Mouse (Mus musculus) thymus, postnatal 36 days (tissue): ENCODE results near the gene Bgn.
A peak's percentile ranks its signal among the peaks of the same experiment; 100 is the strongest.

Experiments
- DNase-seq, 2 experiments: peaks; one replicate each; pipeline ENCODE4 v3.0.0; 2022; ENCODE audit warnings: mixed read lengths in 2 of 2

Bgn gene

DNA sequence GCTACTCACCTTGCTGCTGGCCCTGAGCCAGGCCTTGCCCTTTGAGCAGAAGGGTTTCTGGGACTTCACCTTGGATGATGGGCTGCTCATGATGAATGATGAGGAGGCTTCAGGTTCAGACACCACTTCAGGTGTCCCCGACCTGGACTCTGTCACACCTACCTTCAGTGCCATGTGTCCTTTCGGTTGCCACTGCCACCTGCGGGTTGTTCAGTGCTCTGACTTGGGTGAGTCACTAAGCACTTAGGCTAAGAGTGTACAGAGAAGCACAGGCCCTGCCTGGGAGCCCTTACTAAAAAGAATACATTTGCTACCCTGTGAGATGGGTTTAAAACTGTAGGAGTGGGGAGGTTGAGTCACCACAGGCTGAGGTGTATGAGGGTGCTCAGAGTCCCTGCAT lies 7.4 kb downstream of the Bgn start:
- no peak for DNase-seq

DNA sequence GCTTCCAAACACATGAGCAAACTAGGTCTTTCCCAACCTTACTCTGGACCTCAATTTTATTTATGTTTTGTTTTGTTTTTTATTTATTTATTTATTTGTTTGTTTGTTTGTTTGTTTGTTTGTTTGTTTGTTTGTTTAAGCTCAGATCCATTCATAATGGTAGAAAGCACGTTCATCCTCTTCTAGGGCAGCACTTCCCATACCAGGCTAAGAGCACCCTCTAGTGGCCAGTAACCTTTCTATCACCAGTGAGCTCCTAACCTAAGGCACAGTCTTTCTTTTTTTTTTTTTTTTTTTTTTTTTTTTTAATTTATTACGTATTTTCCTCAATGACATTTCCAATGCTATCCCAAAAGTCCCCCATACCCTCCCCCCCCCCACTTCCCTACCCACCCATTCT lies 10.2 kb downstream of the Bgn start:
- DNase-seq, result peak; percentile 31 to 34

DNA sequence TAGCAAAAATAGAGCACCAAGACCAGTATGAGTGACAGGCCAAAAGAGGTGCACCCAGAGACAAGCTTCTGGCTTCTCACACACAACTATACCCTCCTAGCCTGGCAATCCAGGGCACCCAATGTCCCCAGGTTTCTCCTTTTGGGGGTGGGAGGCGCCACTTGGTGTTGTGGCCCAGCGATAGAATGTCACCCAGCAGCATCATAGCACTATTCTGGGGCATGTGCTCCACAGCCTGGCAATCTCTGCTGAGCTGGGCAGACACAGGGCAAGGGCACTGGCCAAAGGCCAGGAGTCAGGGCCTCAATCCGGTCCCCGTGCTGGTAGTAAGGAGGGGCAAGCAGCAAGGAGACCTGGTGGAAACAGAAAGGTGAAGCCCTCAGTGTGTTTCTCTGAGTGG lies 13.3 kb downstream of the Bgn start:
- DNase-seq, result no peak

DNA sequence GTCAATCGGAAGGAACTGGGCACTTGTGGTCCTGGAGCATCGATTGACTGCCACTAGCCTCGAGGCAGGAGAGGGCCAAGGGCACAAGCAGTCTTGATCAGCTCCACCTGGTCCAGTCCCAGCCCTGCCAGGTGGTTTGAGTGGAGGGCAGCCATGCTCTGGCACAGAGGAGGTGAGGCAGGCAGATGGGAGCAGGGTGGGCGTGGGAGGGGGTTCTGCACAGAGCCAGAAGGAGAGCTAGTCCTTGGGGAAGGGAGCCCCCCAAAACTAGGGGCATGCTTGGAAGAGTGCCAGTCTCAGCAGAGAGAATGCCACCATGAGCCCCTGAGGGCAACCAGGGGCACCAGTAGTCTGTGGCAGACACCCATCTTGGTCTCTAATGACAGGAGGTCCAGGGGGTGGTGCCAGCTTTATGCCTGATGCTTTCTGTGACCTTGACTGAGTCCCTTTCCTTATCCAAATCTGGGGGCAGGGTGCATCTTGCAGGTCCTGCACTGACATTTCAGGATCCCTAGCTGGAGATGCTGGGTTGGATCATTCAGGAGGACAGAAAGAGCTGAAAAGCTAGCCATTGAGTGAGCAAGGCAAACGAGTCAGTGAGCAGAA lies 21.8 kb downstream of the Bgn start:
- DNase-seq, result no peak

DNA sequence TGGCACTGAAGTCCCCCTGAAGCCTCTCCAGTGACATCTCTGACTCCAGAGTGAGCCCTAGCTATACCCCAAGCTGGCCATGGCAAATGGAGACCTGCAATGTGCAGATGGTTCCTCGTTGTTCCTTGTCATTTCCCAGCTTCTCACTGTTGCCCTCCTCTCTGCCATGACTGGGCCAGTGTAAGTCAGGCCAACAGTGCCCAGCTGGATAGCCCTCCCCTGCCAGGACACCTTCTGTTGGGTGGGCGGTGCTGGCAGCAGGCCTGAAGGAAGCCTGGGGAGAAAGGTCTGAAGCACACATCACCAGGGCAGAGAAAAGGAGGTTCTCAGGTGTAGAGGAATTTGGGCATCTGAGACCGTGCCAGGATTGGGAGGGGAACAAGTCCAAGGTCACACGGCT lies 23.2 kb downstream of the Bgn start:
- no peak for DNase-seq

DNA sequence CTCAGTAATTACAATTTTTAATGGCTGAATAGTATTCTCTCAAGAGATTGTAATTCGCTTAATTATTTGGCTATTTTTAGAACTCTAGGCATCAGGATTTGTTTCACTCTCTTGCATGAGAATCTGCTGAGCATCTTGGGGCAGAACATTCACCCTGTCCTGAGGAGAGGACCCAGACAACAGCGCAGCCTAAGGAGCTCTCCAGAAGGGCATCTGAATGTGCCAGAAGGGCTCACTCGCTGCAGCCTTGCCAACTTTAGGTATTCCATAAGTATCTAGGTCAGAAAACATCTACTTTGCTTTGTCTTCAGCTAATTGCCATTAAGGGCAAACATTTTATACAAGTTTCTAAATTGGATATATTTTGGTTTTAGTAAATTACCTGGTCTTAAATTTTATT lies 25.8 kb downstream of the Bgn start:
- DNase-seq, result no peak

DNA sequence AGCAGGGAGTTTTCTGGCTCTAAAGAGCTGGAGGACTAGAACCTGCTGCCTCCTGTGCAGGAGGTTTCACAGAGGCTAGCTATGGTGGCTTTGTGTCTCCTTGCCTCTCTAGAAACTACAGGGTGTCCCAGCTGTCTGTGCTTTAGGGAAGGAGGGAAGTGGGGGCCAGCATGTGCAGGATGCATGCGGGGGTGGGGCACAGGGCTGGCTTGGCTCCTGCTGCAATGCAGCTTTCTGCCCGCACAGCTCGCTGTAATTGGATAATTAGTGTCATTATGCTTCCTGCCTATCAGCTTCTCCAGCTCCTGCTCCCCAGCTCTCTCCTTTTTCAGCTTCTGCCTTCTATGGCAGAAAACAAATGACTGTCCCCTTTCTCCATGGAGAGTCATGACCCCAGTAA lies 29.5 kb downstream of the Bgn start:
- DNase-seq, result no peak

DNA sequence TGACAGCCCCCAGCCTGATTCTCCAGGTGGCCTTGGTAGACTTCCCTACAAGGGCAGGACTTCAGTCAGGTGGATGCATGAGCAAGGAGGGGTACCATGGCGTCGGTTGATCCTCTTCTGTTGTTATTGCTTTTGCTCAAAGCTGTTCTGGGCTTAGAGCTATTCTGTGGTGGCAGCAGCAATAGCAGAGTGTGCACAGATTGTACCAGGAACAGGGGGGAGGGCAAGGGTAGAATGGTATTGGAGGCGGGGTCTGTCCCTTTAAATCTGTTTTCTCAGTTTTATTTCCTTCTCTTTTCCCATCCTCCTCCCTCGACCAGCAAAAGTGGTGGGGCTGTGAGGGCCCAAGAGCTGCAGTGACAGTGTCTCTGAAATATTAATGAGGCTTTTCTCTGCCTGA lies 33.2 kb downstream of the Bgn start:
- no peak for DNase-seq

DNA sequence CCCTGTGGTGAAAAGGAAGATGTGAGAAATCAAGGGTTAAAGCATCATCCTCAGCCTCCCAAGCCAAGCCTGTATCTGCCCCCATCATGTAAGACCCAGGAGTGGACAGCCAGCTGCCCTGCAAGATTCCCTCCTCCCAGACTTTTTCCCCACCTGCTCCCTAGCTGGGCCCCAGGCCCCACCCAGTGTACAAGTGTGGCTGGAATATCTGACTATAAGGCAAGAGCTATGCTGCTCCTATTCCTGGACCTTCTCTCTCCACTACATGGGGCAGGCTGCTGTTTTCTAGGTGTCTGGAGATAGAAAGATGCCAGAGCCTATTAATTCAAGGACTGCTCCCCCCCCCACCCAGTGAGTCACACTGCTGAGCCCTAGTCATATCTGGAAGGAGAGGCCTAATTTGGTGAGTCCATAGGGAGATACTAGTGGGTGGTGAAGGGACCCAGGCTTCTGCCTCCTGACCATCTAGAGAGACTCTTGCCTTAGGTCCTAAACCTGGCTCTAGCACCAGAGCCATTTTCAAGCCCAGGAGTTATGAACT lies 33.7 kb downstream of the Bgn start:
- DNase-seq, result no peak

DNA sequence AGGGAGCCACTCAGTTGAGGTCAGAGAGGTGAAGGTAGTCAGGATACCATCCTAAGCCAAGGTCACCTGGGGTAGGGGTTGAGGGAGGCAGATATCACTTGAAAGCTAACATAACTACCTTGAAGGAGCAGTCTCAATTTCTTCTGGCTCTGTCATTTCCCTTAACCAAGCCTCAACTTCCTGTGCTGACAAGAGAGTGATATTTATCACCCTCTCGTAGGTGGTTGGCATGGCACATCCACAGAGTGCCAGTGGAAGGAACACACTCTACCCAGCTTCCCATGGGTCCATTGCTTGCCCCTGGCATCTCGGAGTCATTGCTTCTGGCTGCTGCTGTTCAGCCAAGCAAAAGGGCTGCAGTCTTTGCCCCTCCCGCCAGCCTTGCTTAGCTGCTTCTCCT lies 37.3 kb downstream of the Bgn start:
- no peak for DNase-seq

DNA sequence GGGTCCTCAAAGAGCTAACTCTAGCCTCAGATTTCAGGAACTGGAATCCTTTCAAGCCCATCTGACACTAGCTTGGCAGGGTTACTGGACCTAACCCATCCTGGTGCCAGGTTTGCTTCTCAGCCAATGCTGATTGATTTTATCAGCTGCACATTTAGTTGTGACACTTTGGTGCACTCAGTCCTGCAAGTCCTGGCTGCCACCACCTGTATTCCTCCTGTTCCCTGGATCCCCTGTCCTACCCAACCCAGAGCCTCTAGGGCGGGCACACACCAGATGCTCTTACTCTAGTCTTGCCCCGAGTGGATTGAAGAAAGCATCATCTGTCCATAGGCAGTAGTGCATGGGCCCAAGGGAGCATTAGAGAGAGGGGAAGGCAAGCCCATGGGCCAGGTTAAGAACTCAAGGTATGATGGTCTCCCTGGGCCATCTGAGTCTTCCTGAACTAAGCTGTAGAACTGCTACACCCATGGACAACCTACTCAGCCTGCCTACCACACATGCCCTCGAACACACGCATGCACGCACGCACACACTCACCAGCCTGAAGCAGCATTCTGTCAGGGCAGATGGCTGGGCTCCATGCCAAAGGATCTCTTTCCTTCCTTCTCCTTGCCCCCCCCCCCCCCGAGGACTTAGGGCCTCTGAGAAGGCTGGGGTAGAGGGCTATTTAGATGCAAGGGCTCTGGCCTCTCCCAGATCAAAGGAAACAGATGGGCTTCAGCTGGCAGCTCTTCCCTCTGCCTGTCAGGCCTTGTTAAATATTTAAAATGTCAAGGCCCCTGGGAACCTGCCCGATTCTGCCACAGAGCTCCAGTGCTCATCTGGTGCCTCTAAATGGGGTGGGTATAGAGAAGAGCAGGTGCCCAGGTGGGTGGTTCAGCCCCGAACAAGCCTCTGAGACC lies 41.2 kb downstream of the Bgn start:
- no peak for DNase-seq

DNA sequence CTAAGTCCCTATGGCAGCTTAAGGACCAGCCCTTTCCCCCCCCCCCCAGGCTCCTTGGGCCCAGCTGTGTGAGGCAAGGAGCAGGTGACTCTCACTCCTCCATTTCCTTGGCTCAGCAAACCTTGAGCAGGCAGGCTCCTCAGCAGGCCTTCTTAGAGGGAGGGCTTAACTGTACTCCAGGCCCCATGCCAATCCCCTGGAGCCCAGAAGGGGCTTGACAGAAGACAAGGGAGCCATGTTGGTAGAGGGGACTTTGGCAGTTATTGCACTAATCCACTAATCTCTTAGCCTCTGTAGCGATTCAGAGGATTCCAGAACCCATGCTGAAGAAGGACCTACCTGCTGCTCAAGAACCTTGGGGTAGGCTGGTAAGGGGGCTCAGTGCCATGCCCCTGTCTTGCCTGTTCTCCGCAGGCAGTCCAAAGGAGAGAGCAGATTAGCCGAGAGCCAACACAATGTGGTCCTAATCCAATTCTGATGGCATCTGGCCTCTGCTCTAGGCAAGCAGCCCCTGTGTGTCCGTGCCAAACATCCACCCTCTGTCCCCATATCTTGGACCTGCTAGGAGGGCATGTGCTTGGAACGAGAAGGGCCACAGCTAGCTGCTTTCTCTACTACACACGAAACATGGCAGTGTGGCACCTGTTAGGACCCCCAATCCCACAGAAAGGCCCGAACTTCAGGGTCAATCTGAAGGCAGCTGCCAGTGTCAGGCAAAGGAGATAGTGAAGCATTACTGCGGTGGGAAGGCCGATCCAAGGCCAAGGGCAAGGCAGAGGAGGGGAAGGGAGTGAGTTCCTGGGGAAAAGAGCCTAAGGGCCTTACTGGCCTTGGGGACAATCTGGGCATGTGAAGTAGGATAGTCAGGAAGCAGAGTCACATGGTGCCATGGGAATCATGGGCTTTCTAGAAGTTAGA lies 42.1 kb downstream of the Bgn start:
- DNase-seq, result no peak

DNA sequence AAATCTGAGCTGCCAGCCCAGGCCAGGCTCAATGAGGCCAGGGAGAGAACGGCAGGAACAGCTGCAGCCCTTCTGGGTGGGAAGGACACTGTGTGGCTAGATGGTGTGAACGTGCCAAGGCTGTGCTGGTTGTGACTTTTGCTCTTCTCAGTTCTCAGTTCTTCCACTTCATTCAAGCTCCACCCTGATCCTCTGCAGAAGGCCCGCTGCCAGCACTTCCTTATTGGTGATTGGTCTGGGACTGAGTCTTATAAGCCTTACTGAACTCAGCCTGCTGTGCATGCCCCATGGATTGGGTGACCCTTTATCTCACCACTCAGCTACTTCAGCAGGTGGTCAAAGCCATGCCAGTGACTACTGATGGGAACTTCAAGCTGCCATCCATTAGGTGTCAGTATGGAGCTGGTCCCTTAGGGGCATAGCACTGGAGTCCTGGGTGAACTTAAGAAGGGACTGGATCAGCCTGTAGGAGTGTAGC lies 43.0 kb downstream of the Bgn start:
- no peak for DNase-seq

DNA sequence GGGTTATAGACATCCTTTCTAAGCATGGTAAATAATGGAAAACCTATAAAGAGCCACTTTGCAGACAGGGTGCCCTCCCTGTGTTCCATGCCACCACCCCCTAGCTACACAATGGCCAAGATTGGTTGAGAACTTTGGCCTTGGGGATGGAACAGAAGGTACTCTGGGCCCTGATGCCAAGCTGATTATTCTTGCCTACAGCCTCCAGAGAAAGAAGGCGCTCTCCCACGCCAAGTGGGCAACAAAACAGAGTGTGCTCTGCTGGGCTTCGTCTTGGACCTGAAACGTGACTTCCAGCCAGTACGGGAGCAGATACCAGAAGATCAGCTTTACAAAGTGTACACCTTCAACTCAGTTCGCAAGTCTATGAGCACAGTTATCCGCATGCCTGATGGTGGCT lies 54.5 kb downstream of the Bgn start:
- DNase-seq, result no peak

DNA sequence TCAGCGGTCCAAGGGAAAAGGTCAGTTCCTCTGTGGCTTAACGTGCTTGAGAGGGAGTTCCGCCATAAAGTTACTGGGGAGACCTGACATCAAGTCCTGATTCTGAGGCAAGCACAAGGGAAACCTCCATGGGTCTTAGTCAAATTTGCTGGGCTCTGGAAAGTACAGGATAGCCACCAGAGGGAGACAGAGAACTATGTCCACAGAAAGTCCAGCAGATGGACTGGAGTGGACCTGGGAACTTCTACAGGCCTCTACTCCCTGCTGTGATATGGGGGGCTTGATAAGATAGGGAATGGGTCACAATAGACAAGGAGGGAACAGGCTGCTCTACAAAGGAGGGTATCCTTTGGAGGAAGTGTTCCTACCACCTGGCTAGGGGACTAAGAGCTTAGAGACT lies 59.9 kb downstream of the Bgn start:
- DNase-seq, result no peak
